Mouse (Mus musculus): ENCODE results near the gene Mbtps1. TPM values are rescaled to one million over a fixed set of nuclear protein-coding genes. Genes with fewer than 3 reads are reported as not detected.

Gene Mbtps1
- polyA plus RNA-seq, 1 experiment from 2014 or later = 131 TPM

DNA sequence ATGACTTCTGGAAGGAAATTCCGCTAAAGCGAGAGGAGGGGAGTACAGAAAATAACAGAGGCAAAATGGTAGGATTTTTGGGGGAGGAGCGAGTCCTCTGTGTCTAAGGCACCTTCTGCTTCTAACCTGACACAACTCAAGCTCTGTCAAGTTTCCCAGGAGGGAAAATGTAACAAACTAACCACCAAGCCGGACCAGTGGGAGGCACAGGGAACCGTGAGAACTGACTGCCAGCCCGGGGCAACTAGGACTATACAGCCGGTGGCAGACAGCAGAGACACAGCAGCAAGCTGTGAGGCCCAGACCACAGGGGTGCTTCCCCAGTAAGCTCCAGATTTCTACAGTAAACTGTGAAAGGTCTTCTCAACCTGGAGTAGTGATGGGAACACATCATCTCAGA is 10.4 kb upstream of the Mbtps1 start:
- Histone ChIP-seq H3K27me3 (ENCODE audit: control insufficient read depth, insufficient read depth, low read length) (no peaks in the 10 kb centered on the region; the same call in 1 of the 2 replicates), H3K4me3 (ENCODE audit: low read length) (no peak overlapping the region), H3K36me3 (ENCODE audit: control insufficient read depth, insufficient read depth, low read length) (peaks cover 24% of the 10 kb centered on the region), H3K27ac (ENCODE audit: low read depth, low read length) (no peak overlapping the region), H3K9ac (ENCODE audit: low read depth, low read length) (no peak overlapping the region), H3K4me2 (replicated peaks; ENCODE audit: low read depth, low read length) (no peak overlapping the region), H3K9me3 (ENCODE audit: control insufficient read depth, low read length) (no peaks in the 10 kb centered on the region), H3K4me1 (ENCODE audit: control insufficient read depth, insufficient read depth, low read length) (peaks cover 3% of the 10 kb centered on the region; the same call in 1 of the 2 replicates)
- ATAC-seq (ENCODE audit: low FRiP score, low TSS enrichment) = no peak
- 75% methylated on average over 7 of the region's 7 CpGs for WGBS

DNA sequence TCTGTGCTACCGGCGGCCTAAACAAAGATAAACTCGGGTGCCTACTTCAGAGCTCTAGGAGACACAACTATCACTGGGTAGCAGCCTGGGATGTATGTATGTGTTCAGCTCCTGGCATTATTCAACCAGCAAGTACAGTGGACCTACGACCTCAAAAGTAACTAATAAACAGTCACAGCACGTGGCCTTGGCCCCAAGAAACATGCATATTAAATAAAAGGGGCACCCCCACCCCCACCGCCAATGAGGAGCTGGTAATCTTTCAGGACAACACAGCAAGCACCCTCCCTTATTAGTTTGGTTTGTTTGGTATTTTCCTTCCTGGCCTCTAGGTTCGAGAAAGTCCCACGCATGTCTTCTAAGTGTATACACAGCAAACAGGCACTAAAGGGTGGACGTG is 9.7 kb upstream of the Mbtps1 start:
- Histone ChIP-seq H3K4me3 (ENCODE audit: low read length) (no peak overlapping the region), H3K27me3 (ENCODE audit: control insufficient read depth, insufficient read depth, low read length) (no peaks in the 10 kb centered on the region; the same call in 1 of the 2 replicates), H3K4me1 (ENCODE audit: control insufficient read depth, insufficient read depth, low read length) (no peaks in the 10 kb centered on the region), H3K27ac (ENCODE audit: low read depth, low read length) (no peak overlapping the region), H3K9me3 (ENCODE audit: control insufficient read depth, low read length) (no peaks in the 10 kb centered on the region), H3K4me2 (replicated peaks; ENCODE audit: low read depth, low read length) (no peak overlapping the region), H3K36me3 (ENCODE audit: control insufficient read depth, insufficient read depth, low read length) (peaks cover 30% of the 10 kb centered on the region), H3K9ac (ENCODE audit: low read depth, low read length) (no peak overlapping the region)
- 88% methylated on average over 9 of the region's 9 CpGs for WGBS
- ATAC-seq (ENCODE audit: low FRiP score, low TSS enrichment) = no peak

DNA sequence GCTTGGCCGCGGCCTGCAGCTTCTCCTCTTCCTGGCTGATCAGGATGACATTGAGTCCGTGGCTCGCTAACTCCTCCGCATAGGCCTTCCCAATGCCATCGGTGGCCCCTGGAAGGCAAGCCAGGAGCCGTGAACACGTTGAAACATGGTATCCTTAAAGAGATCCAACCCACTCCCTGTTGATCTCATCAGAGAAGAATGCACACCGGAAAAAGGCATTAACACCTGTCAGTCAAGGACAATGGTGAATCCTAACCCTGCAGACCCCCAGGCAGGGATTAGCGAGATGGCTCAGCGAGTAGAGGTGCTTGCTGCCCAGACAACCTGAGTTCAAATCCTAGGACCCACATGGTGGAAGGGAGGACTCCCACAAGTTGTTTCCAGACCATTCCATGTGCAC is 7.8 kb upstream of the Mbtps1 start:
- WGBS = 78% methylated on average over 11 of the region's 11 CpGs
- Histone ChIP-seq H3K4me1 (ENCODE audit: control insufficient read depth, insufficient read depth, low read length) (no peaks in the 10 kb centered on the region), H3K27me3 (ENCODE audit: control insufficient read depth, insufficient read depth, low read length) (no peaks in the 10 kb centered on the region), H3K4me2 (replicated peaks; ENCODE audit: low read depth, low read length) (no peak overlapping the region), H3K27ac (ENCODE audit: low read depth, low read length) (no peak overlapping the region), H3K9me3 (ENCODE audit: control insufficient read depth, low read length) (no peaks in the 10 kb centered on the region), H3K4me3 (ENCODE audit: low read length) (no peak overlapping the region), H3K9ac (ENCODE audit: low read depth, low read length) (no peak overlapping the region), H3K36me3 (ENCODE audit: control insufficient read depth, insufficient read depth, low read length) (peaks cover 39% of the 10 kb centered on the region)
- no peak for ATAC-seq (ENCODE audit: low FRiP score, low TSS enrichment)

DNA sequence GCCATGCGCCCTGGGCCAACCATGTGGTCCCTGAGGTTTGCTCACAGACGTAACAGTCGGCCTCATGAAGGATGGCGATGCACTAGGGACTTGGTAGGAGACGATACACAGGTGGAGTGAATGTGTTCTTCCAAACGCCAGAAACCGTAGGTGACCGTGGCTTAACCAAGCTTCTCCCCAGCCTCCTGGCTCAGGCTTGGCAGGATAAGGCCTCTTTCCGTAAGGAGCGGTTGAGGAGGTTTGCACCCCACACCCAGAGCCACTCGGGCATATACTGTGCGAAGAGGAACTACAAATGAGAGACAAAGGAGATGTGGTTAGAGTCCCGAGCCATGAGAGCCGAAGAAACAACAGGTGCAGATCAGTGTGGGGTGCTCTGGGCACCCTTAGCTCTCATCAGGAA is 5.3 kb upstream of the Mbtps1 start:
- Histone ChIP-seq H3K4me1 (ENCODE audit: control insufficient read depth, insufficient read depth, low read length) (no peaks in the 10 kb centered on the region), H3K9me3 (ENCODE audit: control insufficient read depth, low read length) (no peaks in the 10 kb centered on the region), H3K4me2 (replicated peaks; ENCODE audit: low read depth, low read length) (no peak overlapping the region), H3K9ac (ENCODE audit: low read depth, low read length) (no peak overlapping the region), H3K27ac (ENCODE audit: low read depth, low read length) (no peak overlapping the region), H3K4me3 (ENCODE audit: low read length) (no peak overlapping the region), H3K27me3 (ENCODE audit: control insufficient read depth, insufficient read depth, low read length) (no peaks in the 10 kb centered on the region), H3K36me3 (ENCODE audit: control insufficient read depth, insufficient read depth, low read length) (peaks cover 39% of the 10 kb centered on the region)
- WGBS = 94% methylated on average over 14 of the region's 14 CpGs
- no peak for ATAC-seq (ENCODE audit: low FRiP score, low TSS enrichment)

DNA sequence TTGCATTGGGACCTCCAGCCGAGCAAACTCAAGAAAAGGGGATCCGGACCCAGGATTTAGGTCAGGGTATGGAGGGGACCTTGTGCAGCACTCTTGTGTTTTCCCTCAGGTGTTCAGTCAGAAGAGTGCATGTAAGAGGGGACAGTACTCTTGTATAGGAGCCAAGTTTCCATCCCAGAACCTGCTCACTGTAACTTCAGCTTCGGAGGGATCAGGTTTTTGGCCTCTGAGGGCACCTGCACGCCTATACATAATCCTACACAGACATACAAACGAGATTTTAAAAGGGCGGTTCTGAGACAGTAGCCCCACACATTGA is 826 bp upstream of the Mbtps1 start:
- Histone ChIP-seq H3K4me2 (replicated peaks; ENCODE audit: low read depth, low read length) (peak overlapping the region; percentile 48), H3K4me1 (ENCODE audit: control insufficient read depth, insufficient read depth, low read length) (peaks cover 6% of the 10 kb centered on the region; the same call in 1 of the 2 replicates), H3K9me3 (ENCODE audit: control insufficient read depth, low read length) (no peaks in the 10 kb centered on the region), H3K9ac (ENCODE audit: low read depth, low read length) (peak overlapping the region; percentile 56), H3K27ac (ENCODE audit: low read depth, low read length) (0 out of 2 replicates have a peak overlapping the region, but pooled peaks have one; percentile 8), H3K27me3 (ENCODE audit: control insufficient read depth, insufficient read depth, low read length) (no peaks in the 10 kb centered on the region), H3K4me3 (ENCODE audit: low read length) (no peak overlapping the region), H3K36me3 (ENCODE audit: control insufficient read depth, insufficient read depth, low read length) (peaks cover 21% of the 10 kb centered on the region)
- 92% methylated on average over 6 of the region's 6 CpGs for WGBS
- 0 out of 2 replicates have a peak, but pooled peaks have one; percentile 1 for ATAC-seq (ENCODE audit: low FRiP score, low TSS enrichment)

DNA sequence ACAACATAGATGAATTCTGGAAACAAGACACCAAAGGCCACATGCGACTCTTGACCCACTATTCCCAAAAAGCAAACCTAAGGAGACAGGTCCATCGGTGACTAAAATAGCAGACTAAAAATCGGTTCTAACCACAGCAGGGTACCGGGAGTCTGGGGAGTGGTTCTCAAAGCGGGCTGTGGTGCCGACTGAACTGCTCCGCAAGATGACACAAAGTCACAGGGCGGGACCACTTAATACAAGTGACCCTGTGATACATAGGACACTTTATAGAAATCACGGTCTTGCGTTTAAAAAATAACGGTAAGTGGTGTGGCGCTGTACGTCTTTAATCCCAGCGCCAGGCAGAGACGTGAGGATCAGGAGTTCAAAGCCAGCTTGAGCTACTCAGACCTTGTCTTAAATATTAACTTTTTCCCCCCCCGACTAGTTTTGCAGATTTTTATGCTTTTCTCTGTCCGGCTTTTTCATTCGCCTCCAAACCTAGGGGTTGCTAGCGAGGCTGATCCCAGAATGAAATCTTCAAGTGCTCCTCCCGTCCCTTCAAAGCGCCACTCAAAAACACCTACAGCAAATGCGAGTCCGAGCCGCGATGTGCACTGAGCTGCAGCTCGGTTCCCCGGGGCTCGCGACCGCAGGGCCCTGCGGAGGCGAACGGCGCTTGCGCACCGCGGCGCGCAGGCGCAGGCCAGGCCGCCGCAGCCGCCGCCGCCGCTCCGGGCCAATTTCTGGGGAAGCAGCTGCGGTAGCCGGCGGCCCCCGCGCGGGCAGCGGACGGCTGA is 523 bp downstream of the Mbtps1 start:
- Histone ChIP-seq H3K4me1 (ENCODE audit: control insufficient read depth, insufficient read depth, low read length) (peaks cover 6% of the 10 kb centered on the region; the same call in 1 of the 2 replicates), H3K4me3 (ENCODE audit: low read length) (peak overlapping the region; percentile 84), H3K9ac (ENCODE audit: low read depth, low read length) (peak overlapping the region; percentile 87), H3K27ac (ENCODE audit: low read depth, low read length) (peak overlapping the region; percentile 81), H3K27me3 (ENCODE audit: control insufficient read depth, insufficient read depth, low read length) (no peaks in the 10 kb centered on the region), H3K36me3 (ENCODE audit: control insufficient read depth, insufficient read depth, low read length) (peaks cover 9% of the 10 kb centered on the region), H3K4me2 (replicated peaks; ENCODE audit: low read depth, low read length) (peak overlapping the region; percentile 86), H3K9me3 (ENCODE audit: control insufficient read depth, low read length) (no peaks in the 10 kb centered on the region)
- peak; percentile 88 for ATAC-seq (ENCODE audit: low FRiP score, low TSS enrichment)
- under 1% methylated on average over 55 of the region's 55 CpGs for WGBS

DNA sequence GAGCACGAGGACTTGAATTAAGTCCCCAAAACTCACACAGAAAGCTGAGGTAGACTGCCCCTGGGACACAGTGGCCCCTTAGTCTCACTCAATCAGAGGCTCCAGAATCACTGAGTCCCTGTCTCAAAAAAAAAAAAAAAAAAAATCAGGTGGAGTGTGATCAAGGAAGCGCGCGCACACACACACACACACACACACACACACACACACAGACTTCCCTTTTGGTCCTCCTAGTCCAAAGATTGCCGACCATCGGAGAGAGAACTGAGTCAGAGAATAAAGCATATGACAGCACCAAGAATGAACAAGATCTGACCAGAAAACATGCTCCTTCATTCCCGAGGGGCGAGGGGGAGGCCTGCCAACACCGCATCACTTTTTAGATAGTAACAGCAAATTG is 1.4 kb downstream of the Mbtps1 start:
- H3K9ac ChIP-seq (ENCODE audit: low read depth, low read length) = peak overlapping the region; percentile 87; the same call in 1 of the 2 replicates
- peaks cover 5% of the 10 kb centered on the region for H3K36me3 ChIP-seq (ENCODE audit: control insufficient read depth, insufficient read depth, low read length)
- ATAC-seq (ENCODE audit: low FRiP score, low TSS enrichment) = no peak
- no peaks in the 10 kb centered on the region for H3K27me3 ChIP-seq (ENCODE audit: control insufficient read depth, insufficient read depth, low read length)
- H3K4me3 ChIP-seq (ENCODE audit: low read length) = peak overlapping the region; percentile 84
- H3K4me2 ChIP-seq (replicated peaks; ENCODE audit: low read depth, low read length) = peak overlapping the region; percentile 86
- 71% methylated on average over 9 of the region's 9 CpGs for whole genome bisulfite sequencing
- H3K9me3 ChIP-seq (ENCODE audit: control insufficient read depth, low read length) = no peaks in the 10 kb centered on the region
- H3K27ac ChIP-seq (ENCODE audit: low read depth, low read length) = no peak overlapping the region
- H3K4me1 ChIP-seq (ENCODE audit: control insufficient read depth, insufficient read depth, low read length) = peaks cover 6% of the 10 kb centered on the region; the same call in 1 of the 2 replicates

DNA sequence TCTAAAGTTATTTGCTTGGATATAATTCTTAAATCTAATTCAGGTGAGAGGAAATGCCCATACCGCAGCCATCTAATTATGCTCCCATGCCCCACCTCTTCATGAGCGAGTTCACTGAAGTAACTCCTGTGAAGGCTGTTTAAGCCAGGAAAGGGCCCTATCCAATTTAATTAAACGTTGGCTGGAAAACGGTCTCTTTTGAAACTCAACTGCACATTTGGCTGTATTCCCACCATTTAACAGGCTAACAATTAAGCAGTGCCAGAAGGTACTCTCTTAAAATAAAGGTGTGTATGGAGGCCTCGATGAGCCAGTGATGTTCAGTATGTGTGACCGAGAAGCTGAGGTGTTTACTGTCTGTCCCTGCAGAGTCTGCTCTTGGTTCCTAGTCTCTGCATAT is 2.7 kb downstream of the Mbtps1 start:
- Histone ChIP-seq H3K27ac (ENCODE audit: low read depth, low read length) (no peak overlapping the region), H3K4me3 (ENCODE audit: low read length) (no peak overlapping the region), H3K4me2 (replicated peaks; ENCODE audit: low read depth, low read length) (no peak overlapping the region), H3K36me3 (ENCODE audit: control insufficient read depth, insufficient read depth, low read length) (0 out of 2 replicates have a peak, but pooled peaks cover 2% of the 10 kb centered on the region), H3K9me3 (ENCODE audit: control insufficient read depth, low read length) (no peaks in the 10 kb centered on the region), H3K4me1 (ENCODE audit: control insufficient read depth, insufficient read depth, low read length) (peaks cover 6% of the 10 kb centered on the region; the same call in 1 of the 2 replicates), H3K27me3 (ENCODE audit: control insufficient read depth, insufficient read depth, low read length) (no peaks in the 10 kb centered on the region), H3K9ac (ENCODE audit: low read depth, low read length) (no peak overlapping the region)
- 84% methylated on average over 6 of the region's 6 CpGs for WGBS
- no peak for ATAC-seq (ENCODE audit: low FRiP score, low TSS enrichment)

DNA sequence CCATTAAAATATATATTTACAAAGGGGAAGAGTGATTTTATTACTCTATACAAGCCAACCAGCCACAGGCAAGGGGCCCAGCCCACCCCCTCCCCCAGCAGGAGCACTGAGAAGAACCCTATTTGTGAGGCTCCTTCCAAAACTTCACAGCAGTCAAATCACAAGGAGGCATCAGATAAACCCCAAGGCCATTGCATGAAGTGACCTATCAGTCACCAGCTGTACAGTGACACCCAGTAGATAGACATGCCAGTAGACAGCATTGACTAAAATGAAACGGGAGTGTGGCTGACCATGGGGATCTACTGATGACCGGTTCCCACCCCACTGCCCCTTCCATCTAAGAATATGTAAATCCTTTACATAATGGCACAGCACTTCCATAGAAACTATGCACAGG is 5.6 kb downstream of the Mbtps1 start:
- Histone ChIP-seq H3K4me3 (ENCODE audit: low read length) (no peak overlapping the region), H3K4me1 (ENCODE audit: control insufficient read depth, insufficient read depth, low read length) (peaks cover 6% of the 10 kb centered on the region; the same call in 1 of the 2 replicates), H3K27ac (ENCODE audit: low read depth, low read length) (no peak overlapping the region), H3K36me3 (ENCODE audit: control insufficient read depth, insufficient read depth, low read length) (peaks cover 2% of the 10 kb centered on the region; the same call in 1 of the 2 replicates), H3K9me3 (ENCODE audit: control insufficient read depth, low read length) (no peaks in the 10 kb centered on the region), H3K27me3 (ENCODE audit: control insufficient read depth, insufficient read depth, low read length) (no peaks in the 10 kb centered on the region), H3K9ac (ENCODE audit: low read depth, low read length) (no peak overlapping the region), H3K4me2 (replicated peaks; ENCODE audit: low read depth, low read length) (no peak overlapping the region)
- no peak for ATAC-seq (ENCODE audit: low FRiP score, low TSS enrichment)
- WGBS = 78% methylated on average over 2 of the region's 2 CpGs
